Comparison of ENCODE assay signal across 9 mouse cellular contexts in the genomic region with DNA sequence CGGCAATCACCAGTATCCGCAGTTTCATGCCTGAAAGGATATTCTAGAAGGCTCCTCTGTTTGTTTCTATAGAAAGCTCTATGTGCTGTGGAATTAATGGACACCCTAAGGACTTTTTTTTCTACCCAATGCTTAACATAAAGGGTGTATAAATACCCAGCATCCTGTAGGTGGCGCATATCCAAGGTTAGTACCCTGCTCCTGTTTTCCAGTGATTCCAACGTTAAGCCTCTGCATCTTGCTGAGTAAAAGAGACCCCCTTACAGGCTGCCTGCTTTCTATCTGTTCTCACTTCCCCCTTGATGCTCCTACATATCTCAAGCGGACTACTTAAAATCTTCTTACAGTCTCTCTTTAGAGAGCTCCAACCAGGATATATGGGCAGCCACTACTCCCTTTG.
DNase-seq lines count a peak whose midpoint lies in the region; ATAC-seq and TF ChIP-seq lines count a peak whose summit lies in the region.
"Had no signal": no experiment of that assay in that cellular context is flagged by ENCODE, and none has a peak within 500 bp of the region (broad histone marks: within the 10 kb centered on the region; RNA-seq: fewer than 3 reads in every experiment).

No protein-coding gene starts in this region.

- H3K27me3 ChIP-seq in hindbrain, postnatal 0 days (ENCODE audit: insufficient read depth, low read length) = no peaks in the 10 kb centered on the region
- H3K27me3 ChIP-seq: lung, embryonic 15.5 days had no signal

- no peaks in the 10 kb centered on the region for H3K9me3 ChIP-seq in hindbrain, postnatal 0 days (ENCODE audit: low read length)
- H3K9me3 ChIP-seq: lung, embryonic 15.5 days had no signal

- no peak overlapping the region for H3K27ac ChIP-seq in hindbrain, postnatal 0 days
- H3K27ac ChIP-seq: lung, embryonic 15.5 days had no signal

- 0 out of 2 replicates have a peak overlapping the region, but pooled peaks have one; percentile 16 for H3K4me2 ChIP-seq in hindbrain, postnatal 0 days (ENCODE audit: low read depth, low read length)
- H3K4me2 ChIP-seq: lung, embryonic 15.5 days had no signal

- no peak overlapping the region for H3K4me3 ChIP-seq in hindbrain, postnatal 0 days (ENCODE audit: low read length)
- H3K4me3 ChIP-seq: lung, embryonic 15.5 days had no signal

- H3K9ac ChIP-seq in hindbrain, postnatal 0 days (replicated peaks; ENCODE audit: low read length) = no peak overlapping the region
- H3K9ac ChIP-seq: lung, embryonic 15.5 days had no signal

- WGBS in hindbrain, postnatal 0 days = 29% methylated on average over 5 of the region's 5 CpGs

- TF ChIP-seq CTCF in hindbrain, postnatal 0 days (IDR thresholded peaks at IDR 0.05; ENCODE audit: low read depth) = peak; percentile 66

- peak; percentile 55; the same call in 1 of the 2 replicates for ATAC-seq in hindbrain, postnatal 0 days

- no peaks in the 10 kb centered on the region for H3K36me3 ChIP-seq in hindbrain, postnatal 0 days (ENCODE audit: insufficient read depth, low read length)
- H3K36me3 ChIP-seq: lung, embryonic 15.5 days had no signal

- peak; percentile 6 to 20 for DNase-seq in layer of hippocampus, postnatal 10 days (ENCODE audit: low spot score in 2 of 2)
- no peak for DNase-seq in layer of hippocampus, adult 9-11 months
- peak; percentile 34 for DNase-seq in embryo, embryonic 11.5 days (ENCODE audit: low read depth, low spot score)
- DNase-seq in hindbrain, postnatal 0 days (ENCODE audit: low spot score) = peak; percentile 85
- peak; percentile 71 for DNase-seq in retina, embryonic 14.5 days (ENCODE audit: low spot score)
- DNase-seq in urinary bladder, postnatal 10 days (ENCODE audit: low spot score) = no peak
- DNase-seq in kidney, postnatal 10 days = no peak
- DNase-seq in adrenal gland, adult 2 months = no peak

- H3K4me1 ChIP-seq in hindbrain, postnatal 0 days (ENCODE audit: insufficient read depth, low read length) = no peaks in the 10 kb centered on the region
- H3K4me1 ChIP-seq: lung, embryonic 15.5 days had no signal

Comparison
In these comparisons a context has a peak if more than half of its experiments do, and no peak if none do; other contexts are left out.
1. DNase-seq: peak in layer of hippocampus, postnatal 10 days (2 of 2), embryo, embryonic 11.5 days (single experiment), hindbrain, postnatal 0 days (single experiment) and retina, embryonic 14.5 days (single experiment); none in layer of hippocampus, adult 9-11 months (single experiment), urinary bladder, postnatal 10 days (single experiment), kidney, postnatal 10 days (single experiment) and adrenal gland, adult 2 months (single experiment).